Mouse (Mus musculus): Measurements from ENCODE around the gene Kpna7. TPM values are rescaled to one million over a fixed set of nuclear protein-coding genes. Genes with fewer than 3 reads are reported as not detected.
"Not testable (repeated sequence)": the region's sequence is repeated elsewhere in the genome, so short reads cannot be mapped to it uniquely, and the experiment has no call there.

The Kpna7 gene
- polyA plus RNA-seq, 1 experiment from 2014 or later, result not detected

DNA sequence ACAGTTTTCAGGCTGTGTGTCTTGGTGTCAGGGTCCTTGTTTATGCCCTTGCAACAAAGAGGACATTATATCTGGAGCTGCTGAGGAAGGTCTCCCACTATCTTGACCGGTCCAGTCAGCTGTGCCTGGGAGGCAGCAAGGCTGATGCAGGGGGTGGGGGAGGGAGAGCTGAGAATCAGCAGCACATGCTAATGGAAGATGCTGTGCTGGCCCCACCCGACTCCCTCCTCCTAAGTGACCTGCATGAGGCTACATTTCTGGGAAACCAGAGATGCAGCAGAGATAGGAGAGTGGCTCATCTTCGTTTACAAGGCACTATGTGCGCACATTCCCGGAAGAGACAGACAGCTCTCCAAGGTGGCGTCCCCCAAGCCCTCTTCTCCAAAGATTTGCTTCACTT lies 26.6 kb upstream of the Kpna7 start:
- Histone ChIP-seq H3K9me3 (ENCODE audit: low read length) (no peaks in the 10 kb centered on the region), H3K4me3 (ENCODE audit: low read length) (no peak overlapping the region), H3K9ac (replicated peaks; ENCODE audit: low read length) (no peak overlapping the region), H3K27me3 (ENCODE audit: insufficient read depth, low read length) (no peaks in the 10 kb centered on the region), H3K36me3 (ENCODE audit: insufficient read depth, low read length) (peaks cover 52% of the 10 kb centered on the region), H3K27ac (ENCODE audit: low read length) (no peak overlapping the region), H3K4me2 (replicated peaks; ENCODE audit: low read depth, low read length) (no peak overlapping the region), H3K4me1 (ENCODE audit: insufficient read depth, low read length) (0 out of 2 replicates have a peak, but pooled peaks cover 8% of the 10 kb centered on the region)
- WGBS, result 88% methylated on average over 6 of the region's 6 CpGs
- no peak for ATAC-seq (ENCODE audit: low FRiP score, low TSS enrichment)

DNA sequence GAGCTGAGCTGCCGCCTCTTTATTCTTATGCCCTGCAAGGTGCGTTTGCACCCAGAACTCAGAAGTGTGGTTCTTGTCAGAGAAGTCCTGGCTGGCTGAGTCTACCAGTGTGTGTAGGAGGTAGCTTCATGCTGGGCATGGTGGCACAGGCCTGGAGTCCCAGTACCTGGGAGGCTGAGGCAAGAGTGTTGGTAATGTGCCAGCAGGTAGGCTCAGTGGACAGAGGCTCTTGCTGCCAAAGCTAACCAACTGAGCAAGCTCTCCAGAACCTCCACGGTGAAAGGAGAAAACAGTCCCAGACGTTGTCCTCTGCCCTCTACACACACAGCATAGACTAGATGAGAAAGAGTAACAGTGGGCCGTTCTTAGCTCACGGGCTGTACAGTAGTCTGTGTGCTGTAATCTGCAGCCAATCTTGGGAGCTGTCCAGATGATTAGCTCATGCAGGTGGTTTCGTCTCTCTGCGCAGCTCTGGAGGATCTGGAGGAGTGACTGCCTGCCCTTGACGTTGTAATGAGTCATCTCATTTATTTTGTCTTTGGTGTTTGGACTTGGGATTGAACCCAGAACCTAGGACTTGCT lies 22.0 kb upstream of the Kpna7 start:
- H3K9ac ChIP-seq (replicated peaks; ENCODE audit: low read length), result no peak overlapping the region
- no peaks in the 10 kb centered on the region for H3K9me3 ChIP-seq (ENCODE audit: low read length)
- no peak for ATAC-seq (ENCODE audit: low FRiP score, low TSS enrichment)
- peaks cover 84% of the 10 kb centered on the region for H3K36me3 ChIP-seq (ENCODE audit: insufficient read depth, low read length)
- H3K27ac ChIP-seq (ENCODE audit: low read length), result no peak overlapping the region
- 89% methylated on average over 9 of the region's 9 CpGs for WGBS
- H3K4me2 ChIP-seq (replicated peaks; ENCODE audit: low read depth, low read length), result no peak overlapping the region
- H3K27me3 ChIP-seq (ENCODE audit: insufficient read depth, low read length), result no peaks in the 10 kb centered on the region
- no peaks in the 10 kb centered on the region for H3K4me1 ChIP-seq (ENCODE audit: insufficient read depth, low read length)
- no peak overlapping the region for H3K4me3 ChIP-seq (ENCODE audit: low read length)

DNA sequence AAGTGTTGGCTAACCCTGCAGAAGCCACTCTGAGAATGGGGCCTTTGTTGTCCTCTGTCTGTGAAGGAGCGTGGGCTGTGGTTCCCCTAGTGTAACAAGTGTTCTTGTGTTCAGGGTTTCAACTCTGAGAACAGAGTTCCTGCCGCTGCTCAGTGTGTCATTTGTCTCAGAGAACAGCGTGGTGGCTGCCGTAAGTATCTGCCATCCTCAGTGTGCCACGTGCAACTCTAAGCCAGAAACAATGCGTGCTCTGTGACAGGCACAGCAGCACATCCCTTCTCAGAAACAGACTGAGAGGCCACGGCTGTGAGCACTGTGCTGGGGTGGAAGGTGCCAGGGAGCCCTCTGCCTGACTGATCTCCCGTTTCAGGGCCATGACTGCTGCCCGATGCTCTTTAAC lies 20.5 kb upstream of the Kpna7 start:
- ATAC-seq (ENCODE audit: low FRiP score, low TSS enrichment), result no peak
- Histone ChIP-seq H3K4me3 (ENCODE audit: low read length) (no peak overlapping the region), H3K9me3 (ENCODE audit: low read length) (no peaks in the 10 kb centered on the region), H3K9ac (replicated peaks; ENCODE audit: low read length) (no peak overlapping the region), H3K27me3 (ENCODE audit: insufficient read depth, low read length) (no peaks in the 10 kb centered on the region), H3K4me1 (ENCODE audit: insufficient read depth, low read length) (no peaks in the 10 kb centered on the region), H3K27ac (ENCODE audit: low read length) (no peak overlapping the region), H3K36me3 (ENCODE audit: insufficient read depth, low read length) (peaks cover 79% of the 10 kb centered on the region), H3K4me2 (replicated peaks; ENCODE audit: low read depth, low read length) (no peak overlapping the region)
- 90% methylated on average over 9 of the region's 9 CpGs for WGBS

DNA sequence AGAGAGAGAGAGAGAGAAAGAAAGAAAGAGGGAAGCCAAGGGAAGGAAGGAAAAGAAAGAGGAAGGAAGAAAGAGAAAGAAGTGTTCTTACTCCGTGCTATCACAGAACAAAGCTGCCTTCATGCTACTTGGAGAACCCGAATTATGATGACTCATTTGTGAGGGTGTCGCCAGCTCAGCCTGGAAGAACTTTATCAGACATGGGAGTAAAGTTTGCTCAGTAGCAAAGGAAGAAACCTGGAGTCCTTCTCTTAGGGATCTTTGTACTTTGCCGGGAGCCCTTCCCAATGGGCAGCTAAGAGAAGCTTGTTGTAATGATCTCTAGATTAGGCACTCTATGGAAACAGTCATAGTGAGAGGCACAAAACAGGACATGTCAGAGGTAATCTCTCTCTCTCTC lies 18.9 kb upstream of the Kpna7 start:
- H3K9ac ChIP-seq (replicated peaks; ENCODE audit: low read length), result no peak overlapping the region
- peaks cover 74% of the 10 kb centered on the region for H3K36me3 ChIP-seq (ENCODE audit: insufficient read depth, low read length)
- H3K27ac ChIP-seq (ENCODE audit: low read length), result no peak overlapping the region
- no peaks in the 10 kb centered on the region for H3K9me3 ChIP-seq (ENCODE audit: low read length)
- H3K27me3 ChIP-seq (ENCODE audit: insufficient read depth, low read length), result no peaks in the 10 kb centered on the region
- no peaks in the 10 kb centered on the region for H3K4me1 ChIP-seq (ENCODE audit: insufficient read depth, low read length)
- WGBS, result 91% methylated on average over 4 of the region's 4 CpGs
- no peak for ATAC-seq (ENCODE audit: low FRiP score, low TSS enrichment)
- H3K4me3 ChIP-seq (ENCODE audit: low read length), result no peak overlapping the region
- H3K4me2 ChIP-seq (replicated peaks; ENCODE audit: low read depth, low read length), result no peak overlapping the region

DNA sequence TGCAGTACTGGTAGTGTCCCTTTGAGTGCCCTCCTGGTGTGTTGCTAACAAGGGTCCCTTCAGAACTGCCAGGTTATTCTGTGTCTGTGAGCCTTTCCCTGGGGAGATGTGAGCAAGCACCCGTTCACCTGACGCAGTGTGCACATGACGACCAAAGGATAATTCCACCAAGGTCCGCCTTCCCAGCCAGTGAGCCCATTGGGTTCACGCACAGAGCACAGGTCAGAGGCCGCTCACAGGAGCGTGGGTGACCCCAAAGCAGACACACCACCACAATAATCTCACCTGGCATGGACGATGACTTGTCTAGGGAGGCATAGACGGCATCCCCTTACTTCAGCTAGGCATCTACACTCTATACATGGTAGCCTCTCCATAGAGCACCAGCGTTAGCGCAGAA lies 17.6 kb upstream of the Kpna7 start:
- not testable (repeated sequence) for H3K4me2 ChIP-seq (replicated peaks; ENCODE audit: low read depth, low read length); ATAC-seq (ENCODE audit: low FRiP score, low TSS enrichment); H3K9ac ChIP-seq (replicated peaks; ENCODE audit: low read length); H3K9me3 ChIP-seq (ENCODE audit: low read length); H3K27ac ChIP-seq (ENCODE audit: low read length); H3K27me3 ChIP-seq (ENCODE audit: insufficient read depth, low read length); H3K4me3 ChIP-seq (ENCODE audit: low read length); H3K4me1 ChIP-seq (ENCODE audit: insufficient read depth, low read length)
- H3K36me3 ChIP-seq (ENCODE audit: insufficient read depth, low read length), result peaks cover 71% of the 10 kb centered on the region
- WGBS, result 96% methylated on average over 11 of the region's 11 CpGs

DNA sequence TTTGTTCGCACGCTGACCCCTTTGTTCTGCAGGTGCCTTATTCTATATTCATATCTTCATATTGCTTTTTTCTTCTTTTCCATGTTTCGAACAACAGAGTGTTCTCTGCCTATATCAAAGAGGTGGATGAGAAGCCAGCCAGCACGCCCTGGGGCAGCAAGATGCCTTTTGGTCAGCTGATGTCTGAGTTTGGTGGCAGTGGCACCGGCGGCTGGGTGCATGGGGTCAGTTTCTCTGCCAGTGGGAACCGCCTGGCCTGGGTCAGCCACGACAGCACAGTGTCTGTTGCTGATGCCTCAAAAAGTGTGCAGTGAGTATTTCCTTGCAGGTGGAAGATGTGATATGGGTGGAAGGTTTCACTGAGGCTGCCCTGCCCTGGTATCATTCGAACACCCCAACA lies 17.1 kb upstream of the Kpna7 start:
- Histone ChIP-seq H3K36me3 (ENCODE audit: insufficient read depth, low read length) (peaks cover 71% of the 10 kb centered on the region), H3K4me3 (ENCODE audit: low read length) (no peak overlapping the region), H3K4me1 (ENCODE audit: insufficient read depth, low read length) (no peaks in the 10 kb centered on the region), H3K9me3 (ENCODE audit: low read length) (no peaks in the 10 kb centered on the region), H3K9ac (replicated peaks; ENCODE audit: low read length) (no peak overlapping the region), H3K27me3 (ENCODE audit: insufficient read depth, low read length) (no peaks in the 10 kb centered on the region), H3K4me2 (replicated peaks; ENCODE audit: low read depth, low read length) (no peak overlapping the region), H3K27ac (ENCODE audit: low read length) (no peak overlapping the region)
- no peak for ATAC-seq (ENCODE audit: low FRiP score, low TSS enrichment)
- 95% methylated on average over 9 of the region's 9 CpGs for WGBS

DNA sequence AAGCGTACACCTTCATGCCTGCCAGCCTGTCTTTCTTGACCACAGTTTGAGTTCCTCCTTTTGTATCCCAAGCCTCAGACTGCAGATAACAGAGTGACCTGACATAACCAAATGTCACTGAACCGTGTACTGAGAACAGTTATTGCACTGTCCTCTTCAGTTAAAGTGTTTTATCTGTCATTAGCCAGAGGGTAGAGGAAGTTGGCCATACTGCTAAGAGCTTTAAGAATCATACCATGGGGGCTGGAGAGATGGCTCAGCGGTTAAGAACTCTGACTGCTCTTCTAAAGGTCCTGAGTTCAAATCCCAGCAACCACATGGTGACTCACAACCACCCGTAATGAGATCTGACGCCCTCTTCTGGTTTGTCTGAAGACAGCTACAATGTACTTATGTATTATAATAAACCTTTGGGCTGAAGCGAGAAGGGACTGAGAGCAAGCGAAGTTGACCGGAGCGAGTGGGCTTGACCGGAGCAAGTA lies 14.6 kb upstream of the Kpna7 start:
- no peak overlapping the region for H3K9ac ChIP-seq (replicated peaks; ENCODE audit: low read length)
- H3K4me2 ChIP-seq (replicated peaks; ENCODE audit: low read depth, low read length), result no peak overlapping the region
- no peaks in the 10 kb centered on the region for H3K27me3 ChIP-seq (ENCODE audit: insufficient read depth, low read length)
- no peak overlapping the region for H3K4me3 ChIP-seq (ENCODE audit: low read length)
- H3K36me3 ChIP-seq (ENCODE audit: insufficient read depth, low read length), result peaks cover 70% of the 10 kb centered on the region
- H3K27ac ChIP-seq (ENCODE audit: low read length), result no peak overlapping the region
- no peaks in the 10 kb centered on the region for H3K9me3 ChIP-seq (ENCODE audit: low read length)
- no peak for ATAC-seq (ENCODE audit: low FRiP score, low TSS enrichment)
- H3K4me1 ChIP-seq (ENCODE audit: insufficient read depth, low read length), result no peaks in the 10 kb centered on the region
- 91% methylated on average over 10 of the region's 10 CpGs for WGBS

DNA sequence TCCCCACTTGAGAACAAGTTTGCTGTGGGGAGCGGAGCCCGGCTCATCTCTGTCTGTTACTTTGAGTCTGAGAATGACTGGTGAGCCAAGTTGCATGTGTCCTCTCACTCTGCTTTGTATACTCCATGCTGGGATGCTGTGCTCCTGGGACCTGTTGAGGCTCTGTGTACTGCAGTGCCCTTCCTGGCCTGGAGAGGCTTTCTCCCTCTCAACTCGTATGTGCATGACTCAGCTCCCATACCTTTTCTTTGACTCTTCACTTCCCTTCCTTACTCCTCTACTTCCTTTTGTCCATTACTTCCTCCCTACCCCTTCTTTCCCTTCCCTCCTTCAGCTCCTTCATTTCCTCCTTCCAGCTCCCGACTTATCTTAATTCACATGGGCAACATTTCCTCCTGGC lies 12.4 kb upstream of the Kpna7 start:
- Histone ChIP-seq H3K4me1 (ENCODE audit: insufficient read depth, low read length) (no peaks in the 10 kb centered on the region), H3K4me3 (ENCODE audit: low read length) (no peak overlapping the region), H3K4me2 (replicated peaks; ENCODE audit: low read depth, low read length) (no peak overlapping the region), H3K9me3 (ENCODE audit: low read length) (no peaks in the 10 kb centered on the region), H3K27me3 (ENCODE audit: insufficient read depth, low read length) (no peaks in the 10 kb centered on the region), H3K27ac (ENCODE audit: low read length) (no peak overlapping the region), H3K9ac (replicated peaks; ENCODE audit: low read length) (no peak overlapping the region), H3K36me3 (ENCODE audit: insufficient read depth, low read length) (peaks cover 71% of the 10 kb centered on the region)
- 88% methylated on average over 4 of the region's 4 CpGs for WGBS
- no peak for ATAC-seq (ENCODE audit: low FRiP score, low TSS enrichment)

DNA sequence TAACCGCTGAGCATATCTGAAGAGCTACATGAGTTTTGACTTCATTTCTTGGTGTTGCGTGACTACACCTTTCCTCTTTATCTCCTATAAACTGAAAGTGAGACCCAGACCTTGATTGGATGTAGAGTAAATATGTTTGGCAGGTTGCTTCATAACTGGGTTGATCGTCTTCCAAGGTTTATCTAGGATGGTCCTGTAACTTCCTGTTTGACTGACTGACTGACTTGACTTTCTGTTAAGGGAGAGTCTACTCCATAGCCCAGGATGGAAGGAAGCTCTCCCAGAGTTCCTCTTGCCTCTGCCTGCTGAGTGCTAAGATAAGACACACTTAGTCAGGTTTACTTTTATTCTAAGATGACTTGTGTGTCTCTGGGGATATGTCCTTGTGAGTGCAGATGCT lies 6.0 kb upstream of the Kpna7 start:
- Histone ChIP-seq H3K4me2 (replicated peaks; ENCODE audit: low read depth, low read length) (no peak overlapping the region), H3K36me3 (ENCODE audit: insufficient read depth, low read length) (peaks cover 27% of the 10 kb centered on the region), H3K9me3 (ENCODE audit: low read length) (no peaks in the 10 kb centered on the region), H3K4me3 (ENCODE audit: low read length) (no peak overlapping the region), H3K27me3 (ENCODE audit: insufficient read depth, low read length) (no peaks in the 10 kb centered on the region), H3K4me1 (ENCODE audit: insufficient read depth, low read length) (peaks cover 2% of the 10 kb centered on the region), H3K9ac (replicated peaks; ENCODE audit: low read length) (no peak overlapping the region), H3K27ac (ENCODE audit: low read length) (no peak overlapping the region)
- 94% methylated on average over 3 of the region's 3 CpGs for WGBS
- no peak for ATAC-seq (ENCODE audit: low FRiP score, low TSS enrichment)

DNA sequence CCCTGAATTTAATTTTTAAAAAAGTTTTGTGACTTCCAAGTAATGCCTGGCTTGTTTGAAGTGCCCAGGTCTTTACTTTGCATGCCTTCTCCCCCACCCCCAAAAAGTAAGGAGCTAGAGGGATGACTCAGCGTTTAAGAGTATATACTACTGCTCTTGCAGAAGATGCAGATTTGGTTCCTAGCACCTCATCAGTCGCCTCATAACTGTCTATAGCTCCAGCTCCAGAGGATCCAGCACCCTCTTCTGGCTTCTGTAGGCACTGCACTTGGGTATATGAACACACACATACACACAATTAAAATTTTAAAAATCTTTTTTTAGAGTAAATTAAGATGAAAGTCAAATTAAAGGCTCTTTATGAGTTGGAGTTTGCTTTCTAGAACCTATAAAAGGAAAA lies 4.4 kb upstream of the Kpna7 start:
- Histone ChIP-seq H3K9ac (replicated peaks; ENCODE audit: low read length) (no peak overlapping the region), H3K4me2 (replicated peaks; ENCODE audit: low read depth, low read length) (no peak overlapping the region), H3K36me3 (ENCODE audit: insufficient read depth, low read length) (peaks cover 13% of the 10 kb centered on the region), H3K27ac (ENCODE audit: low read length) (no peak overlapping the region), H3K4me1 (ENCODE audit: insufficient read depth, low read length) (peaks cover 8% of the 10 kb centered on the region), H3K27me3 (ENCODE audit: insufficient read depth, low read length) (no peaks in the 10 kb centered on the region), H3K4me3 (ENCODE audit: low read length) (no peak overlapping the region), H3K9me3 (ENCODE audit: low read length) (no peaks in the 10 kb centered on the region)
- WGBS, result 100% methylated on average over 2 of the region's 2 CpGs
- no peak for ATAC-seq (ENCODE audit: low FRiP score, low TSS enrichment)
